Mouse (Mus musculus) liver, adult (tissue): ENCODE results near the gene Ppil2.

ENCODE experiments used
- GATA4 ChIP-seq: IDR thresholded peaks from 2 replicates; pipeline ENCODE4 v1.6.1; 2014; ENCODE audit warnings: mild to moderate bottlenecking, low read length; ENCODE audit not compliant: insufficient replicate concordance

Ppil2 gene

GRCm38 (mm10) chr16:17073000-17073399 lies 38.1 kb downstream of the Ppil2 start:
- no peak for TF ChIP-seq GATA4

- no peak for TF ChIP-seq GATA4
Observed at GRCm38 (mm10) chr16:17070716-17071115, 40.3 kb downstream of the Ppil2 start.

GRCm38 (mm10) chr16:17069511-17070443 lies 41.3 kb downstream of the Ppil2 start, which contains the start of gene Ypel1:
Ypel1 (plus strand) TSS chr16:17069696.
- no peak for TF ChIP-seq GATA4

GRCm38 (mm10) chr16:17067552-17067951 lies 43.5 kb downstream of the Ppil2 start:
- TF ChIP-seq GATA4: no peak

GRCm38 (mm10) chr16:17062338-17062737 lies 48.7 kb downstream of the Ppil2 start:
- TF ChIP-seq GATA4: no peak

- TF ChIP-seq GATA4: no peak
Observed at GRCm38 (mm10) chr16:17055584-17055983, 55.5 kb downstream of the Ppil2 start.

GRCm38 (mm10) chr16:17053903-17054302 lies 57.2 kb downstream of the Ppil2 start:
- TF ChIP-seq GATA4: no peak

- no peak for TF ChIP-seq GATA4
Observed at GRCm38 (mm10) chr16:17052087-17052486, 59.0 kb downstream of the Ppil2 start.

- no peak for TF ChIP-seq GATA4
Observed at GRCm38 (mm10) chr16:17049886-17050285, 61.2 kb downstream of the Ppil2 start.

GRCm38 (mm10) chr16:17045287-17045686 lies 65.8 kb downstream of the Ppil2 start:
- no peak for TF ChIP-seq GATA4

GRCm38 (mm10) chr16:17044320-17044719 lies 66.7 kb downstream of the Ppil2 start:
- no peak for TF ChIP-seq GATA4

- TF ChIP-seq GATA4: no peak
Observed at GRCm38 (mm10) chr16:17041417-17041816, 69.6 kb downstream of the Ppil2 start.

- TF ChIP-seq GATA4: no peak
Observed at GRCm38 (mm10) chr16:17040716-17041115, 70.3 kb downstream of the Ppil2 start.
